Mouse (Mus musculus): Measurements from ENCODE around the gene Slit3.

Slit3 gene

DNA sequence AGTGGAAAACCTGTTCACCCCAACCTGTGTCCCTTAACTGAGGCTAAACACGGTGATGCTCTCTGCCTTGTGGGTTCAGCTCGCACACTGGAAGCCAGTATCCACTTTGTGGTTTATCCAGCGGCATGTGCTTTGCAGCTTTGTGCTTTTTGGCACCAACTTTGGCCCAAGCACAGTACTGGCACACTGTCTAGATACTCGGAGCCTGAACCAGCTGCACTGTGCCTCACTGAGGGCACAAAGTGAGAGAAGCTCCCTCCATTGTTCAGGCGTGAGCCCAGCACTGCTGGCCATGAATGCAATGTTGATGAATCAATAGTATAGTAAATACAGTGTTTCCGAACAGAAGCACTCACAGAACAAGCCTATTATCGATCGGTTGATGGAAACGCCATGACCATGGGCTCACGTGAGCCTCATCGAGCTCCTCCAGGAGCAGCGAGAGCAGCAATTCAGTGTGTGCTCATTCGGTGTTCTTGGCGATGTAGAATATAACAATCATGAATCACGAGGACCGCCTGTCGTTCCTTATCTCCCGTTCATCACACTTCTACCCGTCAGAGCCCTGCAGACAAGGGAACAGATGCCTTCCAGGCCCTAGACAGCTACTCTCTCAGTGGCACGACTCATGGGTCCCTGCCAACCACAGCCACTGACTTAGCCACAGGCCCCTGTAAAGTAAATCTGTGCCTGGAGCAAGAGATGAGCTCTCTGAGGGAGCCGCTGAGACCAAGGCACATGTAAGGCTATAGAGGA is 503.7 kb downstream of the Slit3 start:
- DNase-seq (ENCODE audit: low read depth, low spot score): no peak

GRCm38 (mm10) chr11:35625576-35625975 is 504.6 kb downstream of the Slit3 start:
- DNase-seq (ENCODE audit: low read depth, low spot score): no peak

DNA sequence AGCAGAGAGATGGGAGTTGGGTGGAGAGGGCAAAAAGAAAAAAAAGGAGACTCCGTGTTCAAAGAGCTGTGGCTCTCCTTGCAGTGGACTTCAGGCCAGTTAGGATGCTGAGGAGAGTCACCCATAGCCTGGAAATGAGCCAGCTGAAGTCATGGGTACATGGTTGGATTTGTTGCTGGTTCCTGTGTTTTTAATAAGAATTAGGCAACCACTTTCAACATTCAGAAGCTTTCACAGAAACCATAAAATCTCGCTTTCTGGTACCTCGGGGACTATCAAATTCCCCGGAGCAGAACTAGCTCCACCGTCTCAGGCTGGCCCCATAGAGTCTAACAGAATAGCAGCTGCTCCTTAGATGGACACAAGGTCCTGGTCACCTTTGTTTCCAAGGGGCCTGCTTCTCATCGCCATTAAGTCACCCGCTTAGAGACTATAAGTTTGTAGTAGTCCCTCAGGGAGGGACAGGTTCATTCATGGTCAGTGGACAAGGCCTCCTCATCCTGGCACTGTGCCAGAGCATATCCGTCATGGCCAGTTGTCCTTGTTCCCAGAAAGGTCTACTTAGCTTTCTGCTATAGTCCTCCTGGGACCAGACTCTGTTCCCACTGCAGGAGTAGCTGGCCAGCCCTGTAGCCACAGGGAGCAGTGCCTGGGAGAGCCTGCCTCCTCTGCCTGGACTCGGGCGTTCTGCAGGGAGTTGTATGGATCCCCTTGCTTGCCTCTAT is 505.3 kb downstream of the Slit3 start:
- DNase-seq (ENCODE audit: low read depth, low spot score): no peak

- DNase-seq (ENCODE audit: low read depth, low spot score): no peak
These were observed 506.8 kb downstream of the Slit3 start for GRCm38 (mm10) chr11:35627815-35628214.

DNA sequence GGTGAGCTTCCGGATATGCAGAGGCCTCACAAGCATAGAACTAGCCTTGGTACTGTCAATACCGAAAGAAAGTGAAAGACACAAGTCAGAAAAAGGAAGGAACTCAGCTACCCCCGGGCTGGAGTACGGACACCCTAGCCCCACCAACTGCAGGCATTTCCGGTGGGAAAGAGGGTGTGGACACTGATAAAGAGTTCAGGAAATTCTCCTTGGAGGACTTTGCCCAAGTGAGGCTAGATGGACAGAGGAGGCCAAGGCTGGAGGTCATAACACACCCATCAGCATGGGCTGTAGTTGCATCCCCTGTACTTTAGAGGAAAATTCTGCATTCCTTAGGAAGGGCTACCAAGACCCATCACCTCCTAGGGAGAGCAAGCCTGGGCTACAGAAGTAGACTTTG is 511.2 kb downstream of the Slit3 start:
- no peak for DNase-seq (ENCODE audit: low read depth, low spot score)

DNA sequence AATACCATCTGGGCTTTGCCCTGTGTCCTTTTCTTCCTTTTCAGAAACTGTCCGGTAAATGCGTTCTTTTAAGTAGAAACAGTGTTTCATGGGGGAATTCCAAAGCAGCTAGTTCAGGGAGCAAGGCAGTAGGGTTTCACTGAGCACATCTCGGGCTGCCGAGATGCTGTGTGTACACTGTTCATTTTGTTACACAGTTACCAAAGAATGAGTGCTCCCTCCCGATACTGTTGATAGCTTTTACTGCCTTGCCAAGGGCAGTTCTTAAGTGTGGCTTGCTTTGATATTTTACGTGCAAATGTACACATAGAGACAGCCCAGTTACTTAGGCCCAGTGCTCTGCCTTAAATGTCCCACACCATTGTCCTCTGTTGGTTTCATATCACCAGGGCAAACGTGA is 516.1 kb downstream of the Slit3 start:
- no peak for DNase-seq (ENCODE audit: low read depth, low spot score)

GRCm38 (mm10) chr11:35638862-35639384 is 517.9 kb downstream of the Slit3 start:
- no peak for DNase-seq (ENCODE audit: low read depth, low spot score)

GRCm38 (mm10) chr11:35639428-35639827 is 518.4 kb downstream of the Slit3 start:
- no peak for DNase-seq (ENCODE audit: low read depth, low spot score)

DNA sequence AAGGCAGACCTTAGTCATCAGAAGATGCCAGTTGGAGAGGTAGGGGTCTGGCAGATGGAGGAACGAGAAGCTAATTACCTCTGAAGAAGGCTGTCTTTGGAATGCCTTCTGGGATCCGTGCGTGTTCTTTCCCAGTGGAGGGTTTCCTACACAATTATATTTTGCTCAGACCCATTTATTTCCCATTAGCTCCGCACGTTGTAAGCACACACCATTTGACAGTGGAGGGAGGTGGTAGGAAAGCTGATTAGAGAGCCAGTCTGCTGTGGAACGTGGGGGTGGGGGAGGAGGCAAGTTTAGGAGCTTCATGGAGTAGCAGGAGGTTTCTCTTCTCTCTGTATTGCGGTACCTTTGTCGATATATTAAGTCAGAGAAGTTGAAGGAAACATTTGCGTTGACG is 530.3 kb downstream of the Slit3 start:
- DNase-seq (ENCODE audit: low read depth, low spot score): no peak

DNA sequence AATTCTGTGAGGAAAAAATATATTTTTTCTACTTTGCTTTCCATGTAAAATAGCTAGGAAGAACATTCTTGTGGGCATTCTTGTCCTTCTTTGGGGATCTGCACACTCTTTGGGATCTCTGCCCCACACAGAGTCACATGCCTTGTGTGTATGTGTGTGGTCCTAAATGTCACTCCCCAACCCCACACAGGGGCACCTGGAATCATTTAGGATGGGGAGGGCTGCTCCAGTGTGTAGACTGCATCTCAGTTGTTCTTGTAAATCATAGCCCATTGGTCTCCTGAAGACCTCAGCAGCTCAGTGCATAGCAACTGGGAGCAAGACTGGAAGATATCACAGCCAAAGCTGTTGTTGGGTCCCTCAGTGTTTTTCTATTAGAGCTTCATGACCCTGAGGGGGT is 534.8 kb downstream of the Slit3 start:
- no peak for DNase-seq (ENCODE audit: low read depth, low spot score)

DNA sequence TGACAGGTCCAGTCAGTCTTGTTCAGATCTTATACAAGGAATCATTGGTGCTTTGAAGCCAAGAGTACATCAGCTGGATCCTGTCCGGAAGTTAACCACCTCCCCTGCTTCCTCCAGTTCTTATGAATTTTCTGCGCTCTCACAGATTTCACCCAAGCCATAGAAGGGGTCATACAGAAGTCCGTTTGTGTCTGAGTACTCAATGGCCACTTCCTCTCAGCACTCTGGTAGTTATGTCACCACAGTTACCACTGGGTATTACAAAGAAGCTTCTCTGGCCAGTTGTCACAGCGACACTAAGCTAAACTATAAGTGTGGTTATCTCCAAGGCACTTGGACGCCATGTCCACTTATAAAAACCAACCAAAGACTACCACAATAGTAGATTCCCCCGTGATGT is 536.6 kb downstream of the Slit3 start:
- DNase-seq (ENCODE audit: low read depth, low spot score): no peak

DNA sequence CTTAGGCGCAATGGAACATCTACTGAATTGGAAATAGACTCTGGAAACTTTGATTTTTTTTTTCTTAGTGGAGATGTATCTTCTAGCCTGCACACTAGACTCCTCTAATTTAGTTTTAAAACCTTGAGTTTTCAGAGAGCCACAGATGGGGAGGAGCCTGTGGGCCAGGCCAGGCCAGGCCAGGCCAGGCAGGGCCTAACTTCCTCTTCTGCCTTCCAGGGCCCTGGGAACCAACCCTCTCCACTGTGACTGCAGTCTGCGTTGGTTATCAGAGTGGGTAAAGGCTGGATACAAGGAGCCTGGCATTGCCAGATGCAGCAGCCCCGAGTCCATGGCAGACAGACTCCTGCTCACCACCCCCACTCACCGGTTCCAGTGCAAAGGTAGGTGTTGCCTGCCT is 539.9 kb downstream of the Slit3 start:
- DNase-seq (ENCODE audit: low read depth, low spot score): no peak

- no peak for DNase-seq (ENCODE audit: low read depth, low spot score)
These were observed 541.9 kb downstream of the Slit3 start for GRCm38 (mm10) chr11:35662945-35663344.

- DNase-seq (ENCODE audit: low read depth, low spot score): no peak
These were observed 542.6 kb downstream of the Slit3 start for GRCm38 (mm10) chr11:35663661-35664060.

- no peak for DNase-seq (ENCODE audit: low read depth, low spot score)
These were observed 544.0 kb downstream of the Slit3 start for GRCm38 (mm10) chr11:35664991-35665390.

DNA sequence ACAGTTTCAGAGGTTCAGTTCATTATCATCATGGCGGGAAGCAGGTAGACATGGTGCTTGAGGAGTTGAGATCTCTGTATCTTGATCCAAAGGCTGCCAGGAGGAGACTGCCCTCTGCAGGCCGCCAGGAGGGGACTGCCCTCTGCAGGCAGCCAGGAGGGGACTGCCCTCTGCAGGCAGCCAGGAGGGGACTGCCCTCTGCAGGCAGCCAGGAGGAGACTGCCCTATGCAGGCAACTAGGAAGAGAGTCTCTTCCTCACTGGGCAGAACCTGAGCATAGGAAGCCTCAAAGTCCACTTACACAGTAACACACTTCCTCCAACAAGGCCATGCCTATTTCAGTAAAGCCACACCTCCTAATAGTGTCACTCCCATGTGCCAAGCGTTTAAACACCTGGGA is 546.4 kb downstream of the Slit3 start:
- DNase-seq (ENCODE audit: low read depth, low spot score): no peak

- no peak for DNase-seq (ENCODE audit: low read depth, low spot score)
These were observed 547.1 kb downstream of the Slit3 start for GRCm38 (mm10) chr11:35668138-35668537.

DNA sequence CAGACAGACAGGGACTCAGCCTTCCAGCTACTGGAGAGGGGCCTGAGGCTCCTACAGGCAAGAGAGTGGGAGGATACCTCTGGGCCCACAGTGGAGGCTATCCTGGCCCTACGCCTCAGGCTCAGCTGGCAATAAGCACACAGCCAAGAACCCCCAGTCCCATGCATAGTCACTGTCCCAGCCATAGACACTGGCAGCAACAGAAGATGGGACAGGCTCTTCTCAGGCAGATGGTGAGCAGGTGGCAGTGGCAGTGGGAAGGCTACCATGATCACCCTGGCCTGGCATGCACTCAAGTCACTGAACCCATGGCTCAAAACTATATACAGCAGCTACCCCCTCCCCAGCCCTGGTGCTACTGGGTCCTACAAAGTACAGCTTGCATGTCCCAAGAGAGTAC is 547.7 kb downstream of the Slit3 start:
- no peak for DNase-seq (ENCODE audit: low read depth, low spot score)

DNA sequence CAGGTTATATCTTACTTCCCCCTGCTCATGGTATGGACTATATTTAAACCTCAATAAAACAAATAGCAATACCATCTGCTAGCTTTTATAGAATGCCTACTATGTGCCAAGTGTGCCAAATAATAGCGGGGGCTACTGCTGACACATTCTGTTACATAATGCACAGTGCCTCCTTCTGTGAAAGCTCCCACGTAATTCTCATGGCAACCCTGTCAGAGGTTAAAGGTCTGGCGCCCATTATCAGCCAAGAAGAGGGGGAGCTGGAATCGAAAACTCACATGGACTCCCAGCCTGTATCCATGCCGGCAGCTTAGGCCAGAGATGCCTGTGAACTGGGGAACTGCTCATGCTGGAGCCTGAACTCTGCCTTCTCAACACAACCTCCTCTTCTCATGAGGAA is 548.5 kb downstream of the Slit3 start:
- no peak for DNase-seq (ENCODE audit: low read depth, low spot score)

DNA sequence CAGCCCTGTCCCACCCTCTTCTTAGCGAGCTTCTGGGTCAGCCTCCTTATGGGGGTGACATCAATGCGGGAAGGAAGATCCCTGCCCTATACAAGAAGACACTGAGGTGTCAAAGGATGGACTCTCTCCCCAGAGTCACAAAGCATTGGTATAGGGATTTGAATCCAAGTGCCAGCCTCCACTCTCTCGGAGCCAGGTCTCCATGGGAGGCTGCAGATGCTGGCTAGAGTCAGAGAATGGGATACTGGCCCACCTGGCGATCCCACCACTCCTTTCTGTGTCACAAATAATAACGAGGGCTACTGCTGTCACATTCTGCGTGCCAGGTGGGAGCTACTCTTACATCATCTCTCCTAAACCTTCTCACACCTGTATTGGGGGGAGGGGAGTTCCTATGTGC is 549.2 kb downstream of the Slit3 start:
- DNase-seq (ENCODE audit: low read depth, low spot score): no peak

- DNase-seq (ENCODE audit: low read depth, low spot score): no peak
These were observed 549.7 kb downstream of the Slit3 start for GRCm38 (mm10) chr11:35670746-35671145.

DNA sequence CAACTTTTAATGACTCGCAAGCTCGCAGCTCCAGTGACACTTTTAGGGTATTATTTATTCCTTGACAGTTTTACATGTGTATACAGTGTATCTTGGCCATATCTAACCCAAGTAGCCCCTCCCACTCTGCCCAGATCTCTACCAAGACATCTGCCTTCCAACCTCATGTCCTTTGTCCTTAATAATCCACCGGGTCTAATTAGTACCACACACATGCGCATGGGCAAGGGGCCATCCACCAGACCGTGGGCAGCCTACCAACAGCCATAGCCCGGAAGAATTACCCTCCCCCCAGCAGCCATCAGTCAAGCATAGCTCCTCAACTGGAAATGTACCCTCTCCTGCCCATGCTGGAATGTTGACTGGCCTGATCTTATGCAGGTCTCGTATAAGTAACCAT is 552.0 kb downstream of the Slit3 start:
- no peak for DNase-seq (ENCODE audit: low read depth, low spot score)

DNA sequence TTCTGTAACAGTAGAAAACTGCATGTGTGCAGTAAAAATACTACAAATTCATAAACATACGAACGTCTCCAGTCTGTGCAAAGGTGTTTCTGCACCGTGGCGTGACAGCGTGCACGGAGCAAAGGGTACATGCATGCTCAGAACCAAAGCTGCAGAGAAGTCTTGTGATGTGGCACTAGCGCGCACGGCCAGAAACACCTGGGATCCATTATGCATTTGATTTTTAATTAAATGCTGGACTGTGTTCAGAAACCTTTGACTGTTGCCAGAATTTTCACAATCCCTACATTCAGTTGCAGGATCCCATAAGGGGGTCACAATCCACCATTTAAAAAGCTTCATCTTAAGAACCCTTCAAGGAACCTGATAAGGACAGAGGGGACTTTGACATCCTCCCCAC is 553.2 kb downstream of the Slit3 start:
- no peak for DNase-seq (ENCODE audit: low read depth, low spot score)
